Mouse (Mus musculus) E14TG2a.4 (cell line): Measurements from ENCODE around the gene Bhmt.

Experiments
- H3K27me3 ChIP-seq: 2 replicates; pipeline ENCODE4 v1.6.1; 2014; ENCODE audit warnings: low read length, control low read depth; ENCODE audit not compliant: insufficient read depth
- H3K36me3 ChIP-seq: 2 replicates; pipeline ENCODE4 v1.6.1; 2014; ENCODE audit warnings: low read length, control low read depth; ENCODE audit not compliant: insufficient read depth
- H3K4me1 ChIP-seq: replicated peaks from 2 replicates; pipeline ENCODE4 v1.6.1; 2014; ENCODE audit warnings: low read depth, low read length, control low read depth
- H3K4me3 ChIP-seq: replicated peaks from 2 replicates; pipeline ENCODE4 v1.5.1; 2014; ENCODE audit warnings: mild to moderate bottlenecking, low read length
- H3K9me3 ChIP-seq: 2 replicates; pipeline ENCODE4 v1.6.1; 2014; ENCODE audit warnings: low read length, control low read depth
- CTCF ChIP-seq: conservative IDR thresholded peaks from 2 replicates; pipeline ENCODE4 v1.5.1; 2014; ENCODE audit warnings: low read length
- NANOG ChIP-seq: IDR thresholded peaks from 2 replicates; pipeline ENCODE4 v1.6.1; 2014; ENCODE audit warnings: borderline replicate concordance, low read length, mixed read lengths
- POU5F1 ChIP-seq: IDR thresholded peaks from 2 replicates; pipeline ENCODE4 v1.6.1; 2014; ENCODE audit warnings: low read length, borderline replicate concordance

The Bhmt gene

GRCm38 (mm10) chr13:93614361-93614948, 23.3 kb downstream of the Bhmt start:
- H3K36me3 ChIP-seq, result no peaks in the 10 kb centered on the region
- no peaks in the 10 kb centered on the region for H3K27me3 ChIP-seq
- H3K4me1 ChIP-seq, result 0 out of 2 replicates have a peak, but pooled peaks cover 3% of the 10 kb centered on the region
- H3K4me3 ChIP-seq, result no peak overlapping the region
- no peak for TF ChIP-seq NANOG
- no peak for TF ChIP-seq POU5F1
- no peak for TF ChIP-seq CTCF
- no peaks in the 10 kb centered on the region for H3K9me3 ChIP-seq

- no peaks in the 10 kb centered on the region for H3K36me3 ChIP-seq
- no peaks in the 10 kb centered on the region for H3K9me3 ChIP-seq
- 0 out of 2 replicates have a peak, but pooled peaks cover 3% of the 10 kb centered on the region for H3K4me1 ChIP-seq
- TF ChIP-seq CTCF, result no peak
- no peak for TF ChIP-seq NANOG
- no peak for TF ChIP-seq POU5F1
- no peak overlapping the region for H3K4me3 ChIP-seq
- no peaks in the 10 kb centered on the region for H3K27me3 ChIP-seq
Measured at GRCm38 (mm10) chr13:93613771-93614170, 24.0 kb downstream of the Bhmt start.

- Histone ChIP-seq H3K27me3 (no peaks in the 10 kb centered on the region), H3K4me3 (no peak overlapping the region), H3K36me3 (no peaks in the 10 kb centered on the region), H3K4me1 (0 out of 2 replicates have a peak, but pooled peaks cover 3% of the 10 kb centered on the region), H3K9me3 (no peaks in the 10 kb centered on the region)
- TF ChIP-seq POU5F1, result no peak
- TF ChIP-seq CTCF, result peak; percentile 75
Measured at GRCm38 (mm10) chr13:93612660-93613607, 24.8 kb downstream of the Bhmt start.

GRCm38 (mm10) chr13:93608476-93608875, 29.3 kb downstream of the Bhmt start:
- TF ChIP-seq CTCF (no peak), POU5F1 (no peak), NANOG (no peak)
- Histone ChIP-seq H3K27me3 (peaks cover 6% of the 10 kb centered on the region), H3K36me3 (no peaks in the 10 kb centered on the region), H3K4me1 (peaks cover 10% of the 10 kb centered on the region; the same call in 1 of the 2 replicates), H3K4me3 (no peak overlapping the region), H3K9me3 (no peaks in the 10 kb centered on the region)

GRCm38 (mm10) chr13:93607701-93608100, 30.1 kb downstream of the Bhmt start:
- H3K36me3 ChIP-seq, result no peaks in the 10 kb centered on the region
- TF ChIP-seq POU5F1 (no peak), NANOG (no peak), CTCF (no peak)
- no peaks in the 10 kb centered on the region for H3K9me3 ChIP-seq
- H3K27me3 ChIP-seq, result peaks cover 6% of the 10 kb centered on the region
- H3K4me3 ChIP-seq, result no peak overlapping the region
- peaks cover 9% of the 10 kb centered on the region; the same call in 1 of the 2 replicates for H3K4me1 ChIP-seq

GRCm38 (mm10) chr13:93606868-93607578, 30.7 kb downstream of the Bhmt start:
- TF ChIP-seq CTCF (no peak), NANOG (no peak), POU5F1 (no peak)
- Histone ChIP-seq H3K4me1 (peaks cover 7% of the 10 kb centered on the region; the same call in 1 of the 2 replicates), H3K27me3 (peaks cover 6% of the 10 kb centered on the region), H3K36me3 (no peaks in the 10 kb centered on the region), H3K4me3 (no peak overlapping the region), H3K9me3 (no peaks in the 10 kb centered on the region)

- Histone ChIP-seq H3K27me3 (peaks cover 6% of the 10 kb centered on the region), H3K36me3 (no peaks in the 10 kb centered on the region)
- TF ChIP-seq POU5F1 (no peak), NANOG (no peak), CTCF (no peak)
Measured at GRCm38 (mm10) chr13:93604698-93605097, 33.1 kb downstream of the Bhmt start.

GRCm38 (mm10) chr13:93601527-93601926, 36.2 kb downstream of the Bhmt start:
- H3K4me1 ChIP-seq, result peaks cover 5% of the 10 kb centered on the region
- peaks cover 6% of the 10 kb centered on the region for H3K27me3 ChIP-seq
- TF ChIP-seq NANOG (no peak), CTCF (no peak), POU5F1 (no peak)
- H3K9me3 ChIP-seq, result no peaks in the 10 kb centered on the region
- 0 out of 2 replicates have a peak overlapping the region, but pooled peaks have one; percentile 17 for H3K4me3 ChIP-seq
- no peaks in the 10 kb centered on the region for H3K36me3 ChIP-seq

More at GRCm38 (mm10) chr13:93604698-93605097, 33.1 kb downstream of the Bhmt start:
- Histone ChIP-seq H3K4me3 (no peak overlapping the region), H3K9me3 (no peaks in the 10 kb centered on the region), H3K4me1 (peaks cover 12% of the 10 kb centered on the region)
